Mouse (Mus musculus) lung, postnatal 4 days (tissue): ENCODE data around the gene Kank1.

Experiments used
- DNase-seq, 2 experiments: peaks; one replicate each; pipeline ENCODE4 v3.0.0; 2021

Gene Kank1

DNA sequence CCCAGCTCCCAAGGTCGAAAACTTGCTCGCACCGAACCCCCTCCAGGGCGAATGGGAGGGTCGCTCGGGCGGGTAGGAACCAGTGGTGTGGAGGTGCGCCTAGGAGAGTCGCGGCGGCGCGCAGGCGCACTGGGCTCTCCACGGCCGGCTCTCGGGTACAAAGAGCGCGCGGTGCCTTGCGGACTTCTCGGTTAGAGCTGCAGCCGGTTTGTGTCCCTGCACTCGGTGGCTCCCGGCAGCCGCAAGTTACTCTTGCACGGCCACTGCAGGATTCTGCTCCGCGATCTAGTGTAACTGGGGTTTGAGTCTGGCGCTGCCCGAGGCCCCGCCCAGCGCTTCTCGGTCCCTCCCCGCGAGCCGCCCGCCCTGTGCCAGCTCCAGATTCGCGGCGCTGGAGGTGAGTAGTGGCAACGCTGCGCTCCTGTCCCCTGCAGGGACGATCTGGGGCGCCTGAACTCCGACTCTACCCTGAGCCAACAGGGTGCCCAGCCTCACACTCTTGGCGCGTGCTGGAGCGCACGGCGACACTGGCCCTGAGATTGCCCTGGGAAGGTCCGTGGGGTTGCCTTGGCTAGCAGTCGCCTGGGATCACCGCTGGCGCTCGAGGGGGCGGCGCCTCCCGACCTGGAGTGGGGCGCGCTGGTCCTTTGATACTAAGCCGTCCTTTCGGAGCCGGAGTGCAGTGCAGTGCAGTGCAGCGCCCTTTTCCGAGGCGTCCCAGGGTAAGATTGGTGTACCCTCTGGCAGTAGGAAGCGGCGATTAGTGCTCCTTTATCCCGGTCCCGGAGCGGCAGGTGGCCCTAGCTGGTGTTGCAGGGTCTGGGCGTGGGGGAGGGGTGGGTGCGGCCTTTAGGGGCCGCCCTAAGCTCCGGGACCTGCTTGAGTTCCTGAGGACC, at the start of gene Kank1:
Gene Kank1, plus strand, starts transcription at position 380 of the 896 bp plus-strand sequence.
- DNase-seq = peak; percentile 62 to 64

GRCm38 (mm10) chr19:25187681-25188080, 49.1 kb upstream of the Kank1 start:
- peak in 1 of 2 experiments; percentile 39 for DNase-seq

DNA sequence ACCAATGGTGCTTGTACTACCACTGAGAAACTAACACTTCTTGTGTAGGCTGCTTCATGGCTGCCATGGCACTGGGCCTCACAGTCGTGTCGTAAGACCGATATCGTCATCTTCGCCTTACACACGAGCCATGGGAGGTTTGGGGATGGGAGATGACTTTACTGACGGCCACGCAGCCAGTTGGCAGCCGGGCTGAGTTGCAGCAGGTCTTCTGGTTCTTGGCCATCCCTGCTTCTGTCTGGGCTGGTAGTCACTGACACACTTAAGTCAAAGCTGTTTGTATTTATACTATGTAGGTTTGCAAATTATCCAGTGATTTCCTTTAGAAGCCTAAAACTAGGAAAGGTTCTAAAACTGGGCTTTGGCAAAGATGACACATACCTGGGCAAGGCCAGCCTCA, 43.0 kb upstream of the Kank1 start:
- no peak for DNase-seq

- no peak for DNase-seq
Measured at GRCm38 (mm10) chr19:25200081-25200860, 36.5 kb upstream of the Kank1 start.

- DNase-seq = no peak
Measured at GRCm38 (mm10) chr19:25203077-25203476, 33.7 kb upstream of the Kank1 start.

- no peak for DNase-seq
Measured at GRCm38 (mm10) chr19:25206969-25207368, 29.8 kb upstream of the Kank1 start.

DNA sequence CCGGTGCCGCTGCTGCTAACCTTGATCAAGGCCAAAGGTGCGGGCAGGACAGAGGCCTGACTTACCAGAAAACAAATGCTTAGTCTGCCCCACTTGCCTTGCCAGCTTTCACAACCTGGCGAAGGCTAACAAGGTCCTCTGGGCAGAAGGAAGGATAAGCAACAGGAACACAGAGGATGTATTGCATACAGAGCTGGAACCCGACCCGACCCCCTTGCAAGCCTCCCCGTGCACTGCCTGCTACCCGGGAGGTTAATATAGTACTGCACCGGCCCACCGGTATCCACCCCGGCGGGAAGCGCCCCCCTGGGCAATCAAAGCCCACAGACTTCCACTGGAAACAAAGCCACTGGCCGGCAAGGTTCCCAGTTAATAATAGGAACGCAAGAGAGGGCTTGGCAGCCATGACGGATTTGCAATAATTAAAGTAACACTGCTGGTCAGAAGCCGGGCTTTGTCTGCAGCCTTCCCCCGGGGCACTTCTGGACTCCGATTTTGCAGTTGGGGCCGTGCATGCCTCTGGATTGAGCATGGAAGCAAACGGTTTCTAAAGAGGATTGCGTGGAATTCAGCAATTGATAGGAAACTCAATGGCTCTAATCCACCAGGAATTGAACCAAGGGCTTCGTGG, 28.9 kb upstream of the Kank1 start:
- no peak for DNase-seq

GRCm38 (mm10) chr19:25208596-25209110, 28.1 kb upstream of the Kank1 start:
- DNase-seq = no peak

DNA sequence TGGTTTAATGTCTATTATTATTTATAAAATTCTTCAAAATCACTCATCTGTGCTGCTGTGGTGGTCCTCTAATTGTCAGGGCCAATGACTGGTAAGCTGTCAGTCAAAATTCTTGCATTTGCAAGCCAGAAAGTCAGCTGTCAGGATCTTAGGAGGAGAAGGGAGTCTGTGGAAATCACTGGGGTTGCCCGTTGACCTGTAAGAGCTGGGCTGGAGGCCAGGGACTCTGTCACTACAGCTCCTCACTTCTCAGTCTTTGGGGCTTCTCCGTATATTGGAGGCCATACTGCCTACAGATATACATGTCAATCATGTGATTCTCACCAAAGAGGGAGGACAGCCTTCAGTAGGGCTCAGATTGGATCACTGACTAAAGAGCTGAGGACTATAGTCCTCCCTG, 16.2 kb upstream of the Kank1 start:
- DNase-seq = no peak

- DNase-seq = no peak
Measured at GRCm38 (mm10) chr19:25221964-25222640, 14.7 kb upstream of the Kank1 start.

DNA sequence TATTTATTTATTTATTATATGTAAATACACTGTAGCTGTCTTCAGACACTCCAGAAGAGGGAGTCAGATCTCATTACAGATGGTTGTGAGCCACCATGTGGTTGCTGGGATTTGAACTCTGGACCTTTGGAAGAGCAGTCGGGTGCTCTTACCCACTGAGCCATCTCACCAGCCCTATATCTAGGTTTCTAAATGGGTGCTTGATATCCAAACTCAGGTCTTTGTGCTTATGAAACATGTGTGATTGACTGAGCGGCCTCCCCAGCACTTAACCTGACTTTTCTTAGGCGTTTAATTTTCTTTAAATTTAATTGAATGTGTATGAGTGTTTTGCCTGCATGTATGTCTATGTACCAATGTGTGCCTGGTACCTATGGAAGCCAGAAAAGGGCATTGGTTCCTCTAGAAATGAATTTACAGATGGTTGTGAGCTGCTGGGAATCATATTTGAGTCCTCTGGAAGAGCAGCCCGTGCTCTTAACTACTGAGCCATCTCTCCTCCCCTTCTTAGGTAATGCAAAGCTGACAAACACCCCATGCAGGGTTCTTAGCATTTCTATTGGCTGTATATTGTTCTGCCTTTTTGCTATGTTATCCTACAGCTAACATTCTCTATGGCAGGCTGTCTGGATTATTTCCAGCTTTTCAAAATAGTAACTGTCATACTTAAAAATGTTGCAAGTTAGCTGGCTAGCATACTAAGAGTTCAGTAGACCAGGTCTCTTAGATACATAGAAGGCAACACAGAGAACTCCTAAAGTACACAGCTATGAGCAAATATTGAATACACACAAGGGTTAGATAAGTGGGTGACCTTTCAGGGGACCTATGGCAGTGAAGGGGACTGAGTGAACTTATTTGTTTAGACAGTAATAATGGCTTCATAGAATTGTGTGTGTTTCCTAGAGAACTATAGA, 6.5 kb upstream of the Kank1 start:
- DNase-seq = no peak

DNA sequence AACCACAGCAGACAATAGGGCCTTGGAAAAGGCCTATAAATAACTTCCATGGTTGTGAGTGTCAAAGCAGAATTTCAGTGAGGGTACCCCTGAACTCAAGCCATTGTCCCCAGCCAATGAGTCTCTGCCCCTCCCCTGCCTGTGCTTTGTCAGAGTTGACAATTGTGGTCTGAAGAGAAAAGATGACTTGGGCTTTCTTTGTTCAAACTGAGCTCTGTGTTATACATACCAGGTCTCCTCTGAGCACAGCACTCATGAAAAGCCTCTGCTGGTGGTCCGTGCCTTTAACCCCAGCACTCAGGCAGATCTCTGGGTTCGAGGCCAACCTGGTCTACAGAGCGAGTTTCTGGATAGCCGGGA, 5.8 kb upstream of the Kank1 start:
- no peak for DNase-seq

DNA sequence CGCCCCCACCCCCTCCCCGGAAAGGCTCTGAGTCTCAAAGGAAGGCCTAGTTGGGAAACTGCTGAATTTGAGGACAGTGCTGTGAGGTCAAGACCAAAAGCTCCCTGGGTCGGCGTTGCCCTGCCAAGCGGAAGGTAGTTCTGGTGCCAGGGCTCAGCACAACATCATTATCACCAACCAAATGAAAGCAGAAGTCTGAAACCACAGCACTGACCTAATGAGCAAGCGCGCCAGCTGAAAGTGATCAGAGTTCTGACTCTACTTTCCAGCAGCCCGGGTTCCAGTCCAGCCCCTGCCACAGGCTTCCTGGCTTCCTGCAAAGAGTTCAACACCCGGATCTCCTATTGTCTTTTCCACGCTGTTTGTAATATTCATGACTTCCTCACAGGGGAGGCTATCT, 4.7 kb upstream of the Kank1 start:
- no peak for DNase-seq

GRCm38 (mm10) chr19:25237492-25238040, 791 bp downstream of the Kank1 start:
- peak; percentile 49 to 60 for DNase-seq

DNA sequence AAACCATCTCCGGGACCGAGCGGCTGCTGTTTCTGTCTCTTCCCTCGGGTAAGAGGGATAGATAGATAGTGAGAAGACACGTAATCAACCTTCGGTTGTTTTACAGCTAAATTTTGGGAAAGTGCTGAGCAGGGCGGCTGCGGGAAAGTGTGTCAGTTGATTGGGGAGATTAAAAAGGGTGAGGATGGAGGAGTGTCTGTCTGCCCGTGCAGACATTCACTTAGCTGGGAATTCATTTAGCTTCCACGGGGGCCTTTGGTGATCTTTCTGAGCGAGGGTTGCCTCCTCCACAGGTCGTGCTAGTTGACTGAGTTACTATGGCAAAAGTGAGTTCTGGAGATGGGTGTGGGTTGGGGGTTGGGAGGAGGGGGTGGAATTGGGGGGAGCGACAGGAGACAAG, 1.3 kb downstream of the Kank1 start:
- no peak for DNase-seq

GRCm38 (mm10) chr19:25243566-25243965, 6.8 kb downstream of the Kank1 start:
- no peak for DNase-seq

DNA sequence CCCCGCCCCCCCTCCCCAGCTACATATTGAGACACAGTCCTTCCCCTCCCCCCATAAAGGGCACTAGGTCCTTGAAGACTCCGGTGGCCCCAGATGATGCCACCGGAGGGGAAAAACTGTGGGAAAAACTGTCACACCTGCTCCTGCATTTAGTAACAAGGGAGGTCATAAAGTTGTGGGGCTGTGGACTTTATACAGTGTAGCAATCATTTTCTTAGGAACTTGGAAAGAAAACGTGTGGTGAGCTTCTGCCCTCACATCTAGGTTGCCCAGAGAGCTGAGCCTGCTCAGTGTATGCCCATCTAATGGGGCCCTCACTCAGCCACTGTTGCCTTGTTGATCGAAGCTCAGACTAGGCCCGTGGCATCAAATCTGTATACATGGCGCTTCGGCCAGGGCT, 9.3 kb downstream of the Kank1 start:
- DNase-seq = no peak

GRCm38 (mm10) chr19:25247858-25248552, 11.2 kb downstream of the Kank1 start:
- no peak for DNase-seq

DNA sequence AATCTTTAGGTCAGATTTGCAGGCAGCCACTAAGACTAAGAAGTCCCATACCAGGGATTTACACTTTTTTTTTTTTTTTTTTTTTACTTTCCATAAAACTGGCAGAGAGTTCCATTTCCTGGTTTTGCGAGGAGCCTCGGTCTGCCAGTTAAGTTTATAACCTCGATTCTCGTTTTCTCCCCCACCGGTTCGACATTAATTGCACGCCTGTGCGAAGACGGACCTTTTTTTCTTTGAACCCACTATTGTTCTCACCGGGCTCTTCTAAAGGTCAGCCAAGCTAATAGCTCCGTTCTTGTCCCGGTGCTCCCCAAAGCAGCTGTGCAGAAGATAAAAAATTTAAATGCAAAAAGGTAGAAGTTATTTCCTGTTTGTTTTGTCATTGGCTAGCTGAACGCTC, 12.5 kb downstream of the Kank1 start:
- no peak for DNase-seq

DNA sequence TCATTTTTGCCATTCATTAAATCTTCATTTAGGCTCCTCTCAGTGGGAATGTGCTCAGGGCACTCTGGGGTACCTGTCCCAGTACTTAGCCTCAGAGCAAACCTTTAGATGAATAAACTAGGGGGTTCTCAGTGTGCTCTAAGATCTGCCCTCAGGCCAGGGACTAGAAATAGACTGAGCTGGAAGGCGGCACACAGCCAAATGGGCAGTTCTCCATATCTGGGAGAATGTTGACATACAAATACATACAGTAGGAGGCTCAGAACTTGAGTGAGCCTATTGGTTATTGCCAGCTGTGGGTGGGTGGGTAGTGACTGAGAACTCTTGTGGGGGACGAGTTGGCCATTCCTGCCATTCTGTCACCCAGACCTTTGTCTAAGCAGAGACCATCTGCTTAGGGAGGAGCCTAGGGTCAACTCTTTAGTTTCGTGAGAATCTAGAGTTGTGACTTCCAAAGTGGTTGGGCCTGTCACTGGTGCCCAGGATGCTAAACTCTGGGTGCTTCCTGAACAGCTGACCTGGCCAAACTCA, 14.9 kb downstream of the Kank1 start:
- DNase-seq = peak; percentile 30 to 53
